Mouse (Mus musculus) G1E-ER4 (cell line): ENCODE results near the gene Olfr1242. TPM values are rescaled to one million over a fixed set of nuclear protein-coding genes. Genes with fewer than 3 reads are reported as not detected.

ENCODE experiments used
- GATA1 ChIP-seq: IDR thresholded peaks from one replicate; pipeline ENCODE4 v1.8.0; 2012; ENCODE audit warnings: low read length, inconsistent platforms
- polyA plus RNA-seq: library from polyadenylated mRNA; stranded (reverse); fragments of >175 nt; gene quantifications from 2 replicates; pipeline ENCODE4 v1.2.3, GENCODE M21; 2012

Gene Olfr1242
- not detected in 2 replicates for polyA plus RNA-seq

DNA sequence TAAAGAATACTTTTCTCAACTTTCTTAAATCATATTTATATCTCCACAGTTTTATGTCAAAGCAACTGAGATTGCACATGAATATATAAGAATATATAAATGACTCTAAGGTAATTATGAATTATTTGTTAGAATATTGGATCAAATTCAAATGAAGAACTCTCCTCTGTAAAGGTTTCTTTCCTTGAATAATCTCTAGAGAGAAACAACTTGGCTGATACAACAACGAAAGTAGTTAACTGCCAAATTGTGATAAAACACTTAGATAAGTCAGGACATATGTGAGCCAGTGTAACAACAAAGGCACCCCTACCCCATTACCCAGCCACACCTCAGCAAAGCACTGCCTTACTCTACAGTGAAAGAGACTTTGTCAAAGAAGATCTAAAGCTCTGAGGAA lies at the start of gene Olfr1242:
TSS of gene Olfr1242 (minus strand) at position 101 of the 400 bp plus-strand sequence.
- TF ChIP-seq GATA1 = no peak

DNA sequence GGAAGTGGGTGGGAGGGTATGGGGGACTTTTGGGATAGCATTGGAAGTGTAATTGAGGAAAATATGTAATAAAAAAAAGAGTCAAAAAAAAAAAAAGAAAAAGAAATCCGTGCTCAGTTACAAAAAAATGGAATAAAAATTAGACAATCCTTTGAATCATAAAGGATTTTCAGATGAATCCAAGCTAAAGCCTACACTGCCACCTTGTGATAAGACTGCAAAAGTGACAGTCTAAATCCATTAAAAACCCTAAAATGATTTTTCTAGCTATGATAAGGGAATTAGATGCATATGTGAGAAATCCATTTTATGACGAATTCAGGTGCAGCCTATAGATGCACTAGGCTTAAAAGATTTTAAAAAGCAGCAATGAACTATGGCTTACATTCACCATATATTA lies 46.4 kb upstream of the Olfr1242 start:
- no peak for TF ChIP-seq GATA1

DNA sequence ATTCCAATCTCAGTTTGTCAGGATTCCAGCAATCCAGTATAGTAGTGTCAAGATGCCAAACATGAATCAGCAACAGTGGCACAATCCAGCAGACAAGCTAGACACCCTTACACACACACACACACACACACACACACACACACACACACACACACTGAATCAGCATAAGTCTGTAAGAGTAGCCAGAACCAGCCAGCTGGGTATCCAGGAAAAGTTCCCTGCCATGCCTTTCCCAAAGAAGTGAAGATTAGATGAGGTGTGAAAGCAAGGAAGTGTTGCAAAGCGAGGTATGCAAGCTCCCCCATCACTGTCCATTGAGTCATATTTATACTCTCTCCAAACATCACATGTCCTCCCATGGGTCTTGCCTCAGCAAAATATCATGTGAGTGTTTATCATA lies 41.8 kb upstream of the Olfr1242 start:
- no peak for TF ChIP-seq GATA1

DNA sequence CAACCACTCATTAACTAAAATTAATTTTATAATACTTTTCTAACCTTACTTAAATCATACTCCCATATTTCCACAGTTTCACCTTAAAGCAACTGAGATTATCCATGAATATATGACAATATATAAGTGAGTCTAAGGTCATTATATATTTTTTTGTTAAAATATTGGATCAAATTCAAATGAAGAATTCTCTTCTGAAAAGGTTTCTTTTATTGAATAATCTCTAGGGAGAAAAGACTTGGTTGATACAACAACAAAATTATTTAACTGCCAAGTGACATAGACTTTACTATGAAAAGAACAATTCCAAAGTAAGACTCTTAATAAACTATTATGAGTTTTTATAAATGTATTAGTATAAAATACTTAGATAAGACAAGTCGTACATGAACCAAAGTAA lies 33.3 kb upstream of the Olfr1242 start, which contains the start of gene Olfr1243:
TSS of gene Olfr1243 (minus strand) at position 101 of the 400 bp plus-strand sequence.
- TF ChIP-seq GATA1 = no peak

DNA sequence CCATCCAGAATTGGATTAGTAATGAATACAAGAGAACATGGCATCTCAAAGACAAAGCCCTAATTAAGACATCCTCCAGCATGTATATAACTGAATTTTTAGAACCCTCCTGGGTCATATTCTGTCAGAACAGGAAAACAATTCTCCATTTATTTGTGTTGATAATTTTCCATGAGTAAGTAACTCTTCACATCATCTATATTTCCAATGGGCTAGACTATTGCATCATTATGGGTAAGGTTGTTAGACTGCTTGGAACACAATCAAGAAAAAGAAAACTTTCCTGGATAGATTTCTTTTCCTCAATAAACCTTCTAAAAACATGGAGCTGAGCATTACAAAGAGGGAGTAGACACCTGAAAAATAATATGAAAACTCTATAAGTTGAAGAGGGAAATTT lies 11.1 kb downstream of the Olfr1242 start, which contains the start of gene Olfr1241:
TSS of gene Olfr1241 (minus strand) at position 101 of the 400 bp plus-strand sequence.
- TF ChIP-seq GATA1 = no peak

DNA sequence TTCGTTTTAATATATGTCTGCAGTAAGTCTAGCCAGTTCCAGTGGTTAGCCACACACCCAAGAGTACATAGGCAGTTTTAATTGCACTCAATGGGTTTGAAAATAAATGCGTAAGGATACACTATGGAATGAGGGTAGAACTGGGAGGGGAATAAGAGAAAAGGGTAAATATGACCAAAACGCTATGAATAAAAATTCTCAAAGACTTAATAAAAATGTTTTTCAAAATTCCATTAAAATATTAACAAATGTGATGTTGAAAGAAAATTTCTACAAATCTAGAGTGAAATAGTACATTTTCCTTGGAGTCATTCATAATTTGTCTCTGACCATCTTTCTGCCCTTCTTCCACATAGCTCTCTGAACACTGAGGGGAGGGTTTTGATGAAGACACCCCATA lies 55.2 kb downstream of the Olfr1242 start, which contains the start of gene Olfr1240:
TSS of gene Olfr1240 (minus strand) at position 101 of the 400 bp plus-strand sequence.
- TF ChIP-seq GATA1 = no peak

Other genes with a start within 250 kb of the Olfr1242 start
- gene Olfr1228, start 244.3 kb downstream of the Olfr1242 start, polyA plus RNA-seq = not detected in 2 replicates
- not detected in 2 replicates for gene Olfr1229, start 210.3 kb downstream of the Olfr1242 start, polyA plus RNA-seq
- not detected in 2 replicates for gene Olfr1230, start 201.1 kb downstream of the Olfr1242 start, polyA plus RNA-seq
- gene Olfr1231, start 191.3 kb downstream of the Olfr1242 start, polyA plus RNA-seq = not detected in 2 replicates
- not detected in 2 replicates for gene Olfr1232, start 168.7 kb downstream of the Olfr1242 start, polyA plus RNA-seq
- gene Olfr1233, start 155.9 kb downstream of the Olfr1242 start, polyA plus RNA-seq = not detected in 2 replicates
- not detected in 2 replicates for gene Olfr1234, start 133.5 kb downstream of the Olfr1242 start, polyA plus RNA-seq
- not detected in 2 replicates for gene Olfr1238, start 88.7 kb downstream of the Olfr1242 start, polyA plus RNA-seq
- gene Olfr1239, start 77.9 kb downstream of the Olfr1242 start, polyA plus RNA-seq = not detected in 2 replicates
- not detected in 2 replicates for gene Olfr1240, start 55.3 kb downstream of the Olfr1242 start, polyA plus RNA-seq
- not detected in 2 replicates for gene Olfr1241, start 11.2 kb downstream of the Olfr1242 start, polyA plus RNA-seq
- gene Olfr1243, start 33.2 kb upstream of the Olfr1242 start, polyA plus RNA-seq = not detected in 2 replicates
- not detected in 2 replicates for gene Olfr1245, start 80.1 kb upstream of the Olfr1242 start, polyA plus RNA-seq
- not detected in 2 replicates for gene Olfr1246, start 94.8 kb upstream of the Olfr1242 start, polyA plus RNA-seq
- not detected in 2 replicates for gene Olfr1247, start 115.8 kb upstream of the Olfr1242 start, polyA plus RNA-seq
- not detected in 2 replicates for gene Olfr1248, start 119.9 kb upstream of the Olfr1242 start, polyA plus RNA-seq
- not detected in 2 replicates for gene Olfr1249, start 136.6 kb upstream of the Olfr1242 start, polyA plus RNA-seq
- not detected in 2 replicates for gene Olfr1250, start 163.1 kb upstream of the Olfr1242 start, polyA plus RNA-seq
- not detected in 2 replicates for gene Olfr1251, start 173.6 kb upstream of the Olfr1242 start, polyA plus RNA-seq
- not detected in 2 replicates for gene Olfr1252, start 226.7 kb upstream of the Olfr1242 start, polyA plus RNA-seq